Mouse (Mus musculus): ENCODE measurements around the gene Tspan11.

DNA sequence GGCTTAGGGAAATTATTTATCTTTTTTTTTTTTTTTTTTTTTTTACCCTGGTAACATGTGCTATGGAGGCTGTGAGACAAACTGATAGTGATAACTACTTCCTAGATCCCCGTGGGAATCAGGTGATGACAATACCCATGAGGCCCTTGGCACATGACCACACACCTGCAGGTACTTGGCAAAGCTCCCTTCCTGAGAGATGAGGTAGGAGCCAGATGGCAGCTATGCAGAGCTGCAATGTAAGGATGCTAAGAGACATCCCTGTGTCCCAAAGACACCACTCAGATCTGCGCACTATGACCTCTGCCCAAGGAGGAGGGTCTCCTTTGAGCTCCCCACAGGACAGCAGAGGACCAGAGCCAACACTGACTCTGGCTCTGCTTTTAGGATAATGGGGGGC is 111.7 kb downstream of the Tspan11 start:
- TF ChIP-seq CTCF (IDR thresholded peaks at IDR 0.05; ENCODE audit: low read depth, low read length) (no peak), TAL1 (conservative IDR thresholded peaks at IDR 0.05; ENCODE audit: low read depth, low read length) (no peak), GATA1 (IDR thresholded peaks at IDR 0.05; ENCODE audit: borderline replicate concordance, low read length) (no peak), GATA2 (IDR thresholded peaks at IDR 0.05; ENCODE audit: borderline replicate concordance, low read depth, low read length) (no peak)

All from G1E (cell line).